Comparison of ENCODE assay signal across 24 mouse cellular contexts in genomic region chrX:75854294-75854693, GRCm38 (mm10).
"Had no signal": no experiment of that assay in that cellular context is flagged by ENCODE, and none has a peak within 500 bp of the region (broad histone marks: within the 10 kb centered on the region; RNA-seq: fewer than 3 reads in every experiment).

No protein-coding gene starts in this region.

- H3K4me1 ChIP-seq: heart, embryonic 13.5 days; heart, embryonic 15.5 days; hindbrain, embryonic 13.5 days; hindbrain, embryonic 15.5 days; limb, embryonic 13.5 days; limb, embryonic 15.5 days; liver, embryonic 15.5 days had no signal

- H3K27me3 ChIP-seq: heart, embryonic 15.5 days; hindbrain, embryonic 13.5 days; hindbrain, embryonic 15.5 days; limb, embryonic 13.5 days; limb, embryonic 15.5 days; liver, embryonic 15.5 days had no signal

- H3K36me3 ChIP-seq: heart, embryonic 13.5 days; heart, embryonic 15.5 days; hindbrain, embryonic 13.5 days; hindbrain, embryonic 15.5 days; limb, embryonic 13.5 days; limb, embryonic 15.5 days; liver, embryonic 15.5 days had no signal

- DNase-seq: gastrocnemius, postnatal 14 days; gastrocnemius, postnatal 36 days; heart, adult 11 months; heart, adult 2 months; heart, postnatal 14 days; heart, postnatal 36 days; kidney, adult 11 months; kidney, adult 2 months; kidney, postnatal 10 days; kidney, postnatal 25 days; kidney, postnatal 4 days; layer of hippocampus, adult 9-11 months; layer of hippocampus, postnatal 36 days; left cerebral cortex, postnatal 4 days had no signal

- H3K4me3 ChIP-seq: heart, adult 2 months; heart, embryonic 13.5 days; heart, embryonic 15.5 days; hindbrain, embryonic 13.5 days; hindbrain, embryonic 15.5 days; limb, embryonic 13.5 days; limb, embryonic 15.5 days; liver, embryonic 15.5 days had no signal

- H3K9me3 ChIP-seq: heart, embryonic 13.5 days; heart, embryonic 15.5 days; hindbrain, embryonic 13.5 days; hindbrain, embryonic 15.5 days; limb, embryonic 13.5 days; limb, embryonic 15.5 days; liver, embryonic 15.5 days had no signal

- H3K4me2 ChIP-seq: heart, embryonic 11.5 days; heart, embryonic 13.5 days; heart, embryonic 15.5 days; hindbrain, embryonic 13.5 days; hindbrain, embryonic 15.5 days; limb, embryonic 13.5 days; limb, embryonic 15.5 days; liver, embryonic 15.5 days had no signal

- H3K9ac ChIP-seq: heart, embryonic 13.5 days; heart, embryonic 15.5 days; hindbrain, embryonic 13.5 days; hindbrain, embryonic 15.5 days; limb, embryonic 13.5 days; limb, embryonic 15.5 days; liver, embryonic 15.5 days had no signal

- ATAC-seq: hindbrain, postnatal 0 days; intestine, embryonic 16.5 days had no signal

- H3K27ac ChIP-seq: heart, adult 2 months; heart, embryonic 13.5 days; heart, embryonic 15.5 days; hindbrain, embryonic 13.5 days; hindbrain, embryonic 15.5 days; hindbrain, postnatal 0 days; limb, embryonic 13.5 days; limb, embryonic 15.5 days; liver, embryonic 15.5 days had no signal
